Mouse (Mus musculus) midbrain, postnatal 0 days (tissue): ENCODE data around the gene Olfr323. TPM values are rescaled to one million over a fixed set of nuclear protein-coding genes. Genes with fewer than 3 reads are reported as not detected.

Experiments
- ATAC-seq: fragments of 200-750 bp; cut with Nextera tagmentation; 2 replicates; pipeline ENCODE4 v1.8.0; 2017; ENCODE audit warnings: moderate number of reproducible peaks, mild to moderate bottlenecking, moderate TSS enrichment, moderate library complexity; ENCODE audit not compliant: low FRiP score
- DNase-seq: peaks from one replicate; pipeline ENCODE4 v3.0.0-alpha.2; 2015; ENCODE audit warnings: low spot score
- H3K27ac ChIP-seq: fragments of 300-500 bp; sonication (generic); 2 replicates; pipeline ENCODE4 v1.5.1; 2014; ENCODE audit warnings: low read depth, mild to moderate bottlenecking, low read length, mixed read lengths
- H3K27me3 ChIP-seq: fragments of 300-500 bp; sonication (generic); 2 replicates; pipeline ENCODE4 v1.6.1; 2014; ENCODE audit warnings: low read length, control low read depth, mixed read lengths; ENCODE audit not compliant: insufficient read depth
- H3K36me3 ChIP-seq: fragments of 300-500 bp; sonication (generic); 2 replicates; pipeline ENCODE4 v1.6.1; 2014; ENCODE audit warnings: low read length, control low read depth, mixed read lengths; ENCODE audit not compliant: insufficient read depth
- H3K4me1 ChIP-seq: fragments of 300-500 bp; sonication (generic); 2 replicates; pipeline ENCODE4 v1.6.1; 2014; ENCODE audit warnings: mild to moderate bottlenecking, control low read depth, antibody characterized with exemption, low read length, mixed read lengths; ENCODE audit not compliant: insufficient read depth
- H3K4me2 ChIP-seq: fragments of 300-500 bp; sonication (generic); 2 replicates; pipeline ENCODE4 v1.6.1; 2014; ENCODE audit warnings: low read depth, mild to moderate bottlenecking, low read length, mixed read lengths; ENCODE audit not compliant: poor library complexity, severe bottlenecking
- H3K4me3 ChIP-seq: fragments of 300-500 bp; sonication (generic); 2 replicates; pipeline ENCODE4 v1.5.1; 2014; ENCODE audit warnings: low read depth, mild to moderate bottlenecking, low read length, moderate library complexity
- H3K9ac ChIP-seq: fragments of 300-500 bp; sonication (generic); replicated peaks from 2 replicates; pipeline ENCODE4 v1.6.1; 2014; ENCODE audit warnings: mild to moderate bottlenecking, low read length, moderate library complexity, mixed read lengths; ENCODE audit not compliant: poor library complexity, severe bottlenecking
- H3K9me3 ChIP-seq: fragments of 300-500 bp; sonication (generic); 2 replicates; pipeline ENCODE4 v1.6.1; 2016; ENCODE audit warnings: low read length, control low read depth
- CTCF ChIP-seq: IDR thresholded peaks from 2 replicates; pipeline ENCODE4 v1.5.1; 2016; ENCODE audit warnings: antibody characterized with exemption, mild to moderate bottlenecking
- WGBS: fragments of 180-500 bp; shearing (Covaris S2); extraction: QIAGEN DNeasy Blood & Tissue Kit; methylation state at CpG from one replicate; pipeline ENCODE4 v1.1.7; 2014; 5-methylcytosine and 5-hydroxymethylcytosine counted together
- polyA plus RNA-seq: library from polyadenylated mRNA; unstranded; fragments of >200 nt; fragmentation: Nextera tagmentation; extraction: Ambion mirVana; gene quantifications from 2 replicates; pipeline ENCODE4 v1.2.1, GENCODE M21; 2015
- total RNA-seq: library from RNA; depleted of rRNA; stranded (reverse); fragments of >200 nt; gene quantifications from 2 replicates; pipeline ENCODE4 v1.2.3, GENCODE M21; 2014; rRNA removed

Gene Olfr323
- total and polyA plus RNA-seq, 2 experiments from 2014 or later, result 0.16 TPM; not detected in 1

GRCm38 (mm10) chr11:58577430-58577829 is 52.9 kb downstream of the Olfr323 start, which contains the start of gene Olfr325:
TSS of gene Olfr325 (plus strand) at chr11:58577730.
- ATAC-seq (no peak), DNase-seq (no peak)
- no peak for TF ChIP-seq CTCF
- H3K36me3 ChIP-seq, result no peaks in the 10 kb centered on the region
- H3K4me2 ChIP-seq, result no peak within 1 kb of the TSS
- no peak within 1 kb of the TSS for H3K27ac ChIP-seq
- no peaks in the 10 kb centered on the region for H3K9me3 ChIP-seq
- no peak within 1 kb of the TSS for H3K4me3 ChIP-seq
- H3K27me3 ChIP-seq, result no peaks in the 10 kb centered on the region
- H3K9ac ChIP-seq, result no peak within 1 kb of the TSS
- no peaks in the 10 kb centered on the region for H3K4me1 ChIP-seq
- WGBS, result 75% methylated on average over 1 of the region's 1 CpGs

Other genes with a start within 250 kb of the Olfr323 start
- gene 1810065E05Rik, start 209.4 kb downstream of the Olfr323 start, total RNA-seq, result not detected in 2 replicates
- not detected in 2 replicates for gene 1810065E05Rik, start 209.4 kb downstream of the Olfr323 start, polyA plus RNA-seq
- not detected in 2 replicates for gene Gm12253, start 197.9 kb downstream of the Olfr323 start, total RNA-seq
- not detected in 2 replicates for gene Gm12253, start 197.9 kb downstream of the Olfr323 start, polyA plus RNA-seq
- gene Lypd9, start 177.6 kb downstream of the Olfr323 start, total RNA-seq, result not detected in 2 replicates
- not detected in 2 replicates for gene Lypd9, start 177.6 kb downstream of the Olfr323 start, polyA plus RNA-seq
- not detected in 2 replicates for gene Olfr30, start 168.2 kb downstream of the Olfr323 start, total RNA-seq
- not detected in 2 replicates for gene Olfr30, start 168.2 kb downstream of the Olfr323 start, polyA plus RNA-seq
- gene Olfr332, start 137.9 kb downstream of the Olfr323 start, total RNA-seq, result not detected in 2 replicates
- gene Olfr332, start 137.9 kb downstream of the Olfr323 start, polyA plus RNA-seq, result not detected in 2 replicates
- not detected in 2 replicates for gene Olfr331, start 127.9 kb downstream of the Olfr323 start, total RNA-seq
- gene Olfr331, start 127.9 kb downstream of the Olfr323 start, polyA plus RNA-seq, result not detected in 2 replicates
- gene Olfr330, start 95.7 kb downstream of the Olfr323 start, total RNA-seq, result not detected in 2 replicates
- gene Olfr330, start 95.7 kb downstream of the Olfr323 start, polyA plus RNA-seq, result not detected in 2 replicates
- not detected in 2 replicates for gene Olfr329-ps, start 84.1 kb downstream of the Olfr323 start, total RNA-seq
- not detected in 2 replicates for gene Olfr329-ps, start 84.1 kb downstream of the Olfr323 start, polyA plus RNA-seq
- not detected in 2 replicates for gene Olfr328, start 74.9 kb downstream of the Olfr323 start, total RNA-seq
- not detected in 2 replicates for gene Olfr328, start 74.9 kb downstream of the Olfr323 start, polyA plus RNA-seq
- gene Olfr224, start 59.9 kb downstream of the Olfr323 start, total RNA-seq, result not detected in 2 replicates
- gene Olfr224, start 59.9 kb downstream of the Olfr323 start, polyA plus RNA-seq, result not detected in 2 replicates
- not detected in 2 replicates for gene Olfr325, start 52.8 kb downstream of the Olfr323 start, total RNA-seq
- not detected in 2 replicates for gene Olfr325, start 52.8 kb downstream of the Olfr323 start, polyA plus RNA-seq
- 0.28 and 0.49 TPM in 2 replicates for gene Olfr324, start 35.4 kb downstream of the Olfr323 start, total RNA-seq
- 0.04 and 0.05 TPM in 2 replicates for gene Olfr324, start 35.4 kb downstream of the Olfr323 start, polyA plus RNA-seq
- not detected in 2 replicates for gene 2210407C18Rik, start 14.4 kb downstream of the Olfr323 start, total RNA-seq
- gene 2210407C18Rik, start 14.4 kb downstream of the Olfr323 start, polyA plus RNA-seq, result not detected in 2 replicates
- 0.22 and 0.76 TPM in 2 replicates for gene Trim58, start 10.0 kb upstream of the Olfr323 start, total RNA-seq
- gene Trim58, start 10.0 kb upstream of the Olfr323 start, polyA plus RNA-seq, result 0.20 and 0.38 TPM in 2 replicates
- not detected in 2 replicates for gene Olfr322, start 28.3 kb upstream of the Olfr323 start, total RNA-seq
- gene Olfr322, start 28.3 kb upstream of the Olfr323 start, polyA plus RNA-seq, result not detected in 2 replicates
- not detected in 2 replicates for gene Olfr320, start 50.6 kb upstream of the Olfr323 start, total RNA-seq
- gene Olfr320, start 50.6 kb upstream of the Olfr323 start, polyA plus RNA-seq, result not detected in 2 replicates
- gene Olfr319, start 68.7 kb upstream of the Olfr323 start, total RNA-seq, result not detected in 2 replicates
- gene Olfr319, start 68.7 kb upstream of the Olfr323 start, polyA plus RNA-seq, result not detected in 2 replicates
- not detected in 2 replicates for gene Olfr318, start 93.5 kb upstream of the Olfr323 start, total RNA-seq
- not detected in 2 replicates for gene Olfr318, start 93.5 kb upstream of the Olfr323 start, polyA plus RNA-seq
- 0.11 and 0.14 TPM in 2 replicates for gene Olfr317, start 108.7 kb upstream of the Olfr323 start, total RNA-seq
- 0.12 and 0.15 TPM in 2 replicates for gene Olfr317, start 108.7 kb upstream of the Olfr323 start, polyA plus RNA-seq
- gene Olfr316, start 122.2 kb upstream of the Olfr323 start, total RNA-seq, result not detected in 2 replicates
- gene Olfr316, start 122.2 kb upstream of the Olfr323 start, polyA plus RNA-seq, result not detected in 2 replicates
- not detected in 2 replicates for gene Olfr315, start 142.7 kb upstream of the Olfr323 start, total RNA-seq
- gene Olfr315, start 142.7 kb upstream of the Olfr323 start, polyA plus RNA-seq, result not detected in 2 replicates
- gene Olfr314, start 152.5 kb upstream of the Olfr323 start, total RNA-seq, result not detected in 2 replicates
- gene Olfr314, start 152.5 kb upstream of the Olfr323 start, polyA plus RNA-seq, result not detected in 2 replicates
- gene Fam183b, start 171.5 kb upstream of the Olfr323 start, total RNA-seq, result 2.6 and 3.1 TPM in 2 replicates
- gene Fam183b, start 171.5 kb upstream of the Olfr323 start, polyA plus RNA-seq, result 17.3 and 17.7 TPM in 2 replicates
- gene Olfr313, start 184.5 kb upstream of the Olfr323 start, total RNA-seq, result not detected in 2 replicates
- gene Olfr313, start 184.5 kb upstream of the Olfr323 start, polyA plus RNA-seq, result not detected in 2 replicates
- not detected in 2 replicates for gene Olfr312, start 198.7 kb upstream of the Olfr323 start, total RNA-seq
- gene Olfr312, start 198.7 kb upstream of the Olfr323 start, polyA plus RNA-seq, result not detected in 2 replicates
- not detected in 2 replicates for gene Olfr311, start 208.8 kb upstream of the Olfr323 start, total RNA-seq
- gene Olfr311, start 208.8 kb upstream of the Olfr323 start, polyA plus RNA-seq, result not detected in 2 replicates
- 13.6 and 20.2 TPM in 2 replicates for gene Gm12258, start 216.7 kb upstream of the Olfr323 start, total RNA-seq
- 10.5 and 13.5 TPM in 2 replicates for gene Gm12258, start 216.7 kb upstream of the Olfr323 start, polyA plus RNA-seq
- gene 2810021J22Rik, start 236.7 kb upstream of the Olfr323 start, total RNA-seq, result 10.1 and 14.9 TPM in 2 replicates
- 6.8 and 7.4 TPM in 2 replicates for gene 2810021J22Rik, start 236.7 kb upstream of the Olfr323 start, polyA plus RNA-seq